Mouse (Mus musculus) liver, embryonic 14.5 days (tissue): ENCODE measurements around the gene Rbl2. TPM values are rescaled to one million over a fixed set of nuclear protein-coding genes. Genes with fewer than 3 reads are reported as not detected.

ENCODE experiments used
- ATAC-seq: fragments of 200-750 bp; cut with Nextera tagmentation; 2 replicates; pipeline ENCODE4 v1.8.0; 2017; ENCODE audit warnings: moderate number of reproducible peaks, mild to moderate bottlenecking, moderate library complexity; ENCODE audit not compliant: insufficient read depth
- DNase-seq, 3 experiments: peaks; one replicate each; pipeline ENCODE4 v3.0.0-alpha.2; 2012 to 2013; ENCODE audit warnings: low read depth in 3 of 3, low spot score in 3 of 3
- H3K27ac ChIP-seq: fragments of 300-500 bp; sonication (generic); 2 replicates; pipeline ENCODE4 v1.5.1; 2014; ENCODE audit warnings: moderate library complexity, mild to moderate bottlenecking, control low read depth, inconsistent platforms
- H3K27me3 ChIP-seq: fragments of 300-500 bp; sonication (generic); 2 replicates; pipeline ENCODE4 v1.6.1; 2014; ENCODE audit warnings: mild to moderate bottlenecking, low read length, moderate library complexity; ENCODE audit not compliant: control insufficient read depth, insufficient read depth
- H3K36me3 ChIP-seq: fragments of 300-500 bp; sonication (generic); replicated peaks from 2 replicates; pipeline ENCODE4 v1.6.1; 2014; ENCODE audit warnings: low read depth; ENCODE audit not compliant: control insufficient read depth, insufficient read depth
- H3K4me1 ChIP-seq, 2 experiments: fragments of 200-500 bp in 1 of 2; fragments of 300-500 bp in 1 of 2; sonication (generic) in 1 of 2; replicated peaks; 2 replicates each; pipeline ENCODE4 v1.6.1; 2012 to 2014; ENCODE audit warnings: antibody characterized with exemption in 1 of 2, inconsistent platforms in 1 of 2, low read length in 1 of 2; ENCODE audit not compliant: control insufficient read depth in 2 of 2, insufficient read depth in 2 of 2
- H3K4me2 ChIP-seq: fragments of 300-500 bp; sonication (generic); 2 replicates; pipeline ENCODE4 v1.6.1; 2014; ENCODE audit warnings: low read depth, mild to moderate bottlenecking, control low read depth, moderate library complexity
- H3K4me3 ChIP-seq, 2 experiments: fragments of 200-500 bp in 1 of 2; fragments of 300-500 bp in 1 of 2; sonication (generic) in 1 of 2; 2 replicates each; pipeline ENCODE4 v1.5.1; 2012 to 2014; ENCODE audit warnings: low read depth in 2 of 2, low read length in 2 of 2, mild to moderate bottlenecking in 2 of 2, control low read depth in 1 of 2, inconsistent platforms in 1 of 2, moderate library complexity in 1 of 2; ENCODE audit not compliant: insufficient read depth in 1 of 2
- H3K9ac ChIP-seq: fragments of 300-500 bp; sonication (generic); replicated peaks from 2 replicates; pipeline ENCODE4 v1.6.1; 2014; ENCODE audit warnings: mild to moderate bottlenecking, control low read depth, moderate library complexity
- H3K9me3 ChIP-seq: fragments of 300-500 bp; sonication (generic); 2 replicates; pipeline ENCODE4 v1.6.1; 2016; ENCODE audit warnings: low read length, mixed read lengths; ENCODE audit not compliant: control insufficient read depth
- CTCF ChIP-seq: IDR thresholded peaks from 2 replicates; pipeline ENCODE4 v1.5.1; 2016; ENCODE audit warnings: antibody characterized with exemption, low read depth, control low read depth
- EP300 ChIP-seq: IDR thresholded peaks from 2 replicates; pipeline ENCODE4 v1.6.1; 2016; ENCODE audit warnings: antibody characterized with exemption, low read depth
- WGBS: fragments of 180-500 bp; shearing (Covaris S2); extraction: QIAGEN DNeasy Blood & Tissue Kit; methylation state at CpG from one replicate; pipeline ENCODE4 v1.1.7; 2014; ENCODE audit not compliant: insufficient replicate concordance; 5-methylcytosine and 5-hydroxymethylcytosine counted together
- polyA plus RNA-seq, 2 experiments: library from polyadenylated mRNA; depleted of rRNA in 1 of 2; stranded (reverse) in 1 of 2; unstranded in 1 of 2; fragments of >200 nt; fragmentation: Nextera tagmentation in 1 of 2; extraction: Ambion mirVana in 1 of 2; gene quantifications; 2 replicates each; pipeline versions ENCODE4 v1.2.1 to v1.2.3; 2012 to 2014

Rbl2 gene
- polyA plus RNA-seq, 2 experiments = 4.5 to 4.9 TPM

- 78% methylated on average over 2 of the region's 2 CpGs for WGBS
Observed at GRCm38 (mm10) chr8:91089601-91090000, 19.7 kb downstream of the Rbl2 start.

GRCm38 (mm10) chr8:91094135-91094534 lies 24.3 kb downstream of the Rbl2 start:
- WGBS = 75% methylated on average over 5 of the region's 5 CpGs
- H3K36me3 ChIP-seq = peaks cover 11% of the 10 kb centered on the region

More at GRCm38 (mm10) chr8:91089601-91090000, 19.7 kb downstream of the Rbl2 start:
- no peaks in the 10 kb centered on the region; the same call in 1 of the 2 replicates for H3K36me3 ChIP-seq
- no peaks in the 10 kb centered on the region for H3K4me1 ChIP-seq
- DNase-seq (no peak), ATAC-seq (no peak)
- no peak overlapping the region for H3K4me2 ChIP-seq
- H3K27ac ChIP-seq = no peak overlapping the region
- TF ChIP-seq EP300 (no peak), CTCF (no peak)
- no peaks in the 10 kb centered on the region for H3K27me3 ChIP-seq
- no peaks in the 10 kb centered on the region for H3K9me3 ChIP-seq
- no peak overlapping the region for H3K9ac ChIP-seq
- no peak overlapping the region for H3K4me3 ChIP-seq

GRCm38 (mm10) chr8:91098106-91098505 lies 28.2 kb downstream of the Rbl2 start:
- H3K36me3 ChIP-seq = peaks cover 14% of the 10 kb centered on the region
- no peak overlapping the region for H3K9ac ChIP-seq
- TF ChIP-seq EP300 = no peak
- TF ChIP-seq CTCF = no peak
- no peaks in the 10 kb centered on the region for H3K4me1 ChIP-seq
- H3K9me3 ChIP-seq = no peaks in the 10 kb centered on the region
- H3K27ac ChIP-seq = no peak overlapping the region
- ATAC-seq (no peak), DNase-seq (no peak)
- 78% methylated on average over 6 of the region's 6 CpGs for WGBS
- H3K4me2 ChIP-seq = no peak overlapping the region
- H3K4me3 ChIP-seq = no peak overlapping the region
- H3K27me3 ChIP-seq = no peaks in the 10 kb centered on the region

More at GRCm38 (mm10) chr8:91094135-91094534, 24.3 kb downstream of the Rbl2 start:
- TF ChIP-seq EP300 (no peak), CTCF (no peak)
- H3K27ac ChIP-seq = no peak overlapping the region
- no peaks in the 10 kb centered on the region for H3K9me3 ChIP-seq
- no peak overlapping the region for H3K9ac ChIP-seq
- no peak for ATAC-seq
- H3K4me2 ChIP-seq = no peak overlapping the region
- no peaks in the 10 kb centered on the region for H3K4me1 ChIP-seq
- no peaks in the 10 kb centered on the region for H3K27me3 ChIP-seq
- no peak overlapping the region for H3K4me3 ChIP-seq
- no peak for DNase-seq

- ATAC-seq (no peak), DNase-seq (no peak)
- Histone ChIP-seq H3K4me2 (no peak overlapping the region), H3K36me3 (peaks cover 3% of the 10 kb centered on the region; the same call in 1 of the 2 replicates), H3K27ac (no peak overlapping the region), H3K9me3 (no peaks in the 10 kb centered on the region), H3K9ac (no peak overlapping the region), H3K4me1 (no peaks in the 10 kb centered on the region), H3K4me3 (no peak overlapping the region), H3K27me3 (no peaks in the 10 kb centered on the region)
- WGBS = 82% methylated on average over 12 of the region's 12 CpGs
- TF ChIP-seq CTCF = no peak
- TF ChIP-seq EP300 = no peak
Observed at GRCm38 (mm10) chr8:91106271-91106670, 36.4 kb downstream of the Rbl2 start.

GRCm38 (mm10) chr8:91111868-91112477 lies 42.1 kb downstream of the Rbl2 start:
- H3K4me2 ChIP-seq = no peak overlapping the region
- 48% methylated on average over 5 of the region's 5 CpGs for WGBS
- H3K36me3 ChIP-seq = no peaks in the 10 kb centered on the region; the same call in 1 of the 2 replicates
- TF ChIP-seq EP300 (no peak), CTCF (no peak)
- no peaks in the 10 kb centered on the region for H3K9me3 ChIP-seq
- H3K27me3 ChIP-seq = no peaks in the 10 kb centered on the region
- ATAC-seq (no peak), DNase-seq (no peak)
- H3K4me1 ChIP-seq = no peaks in the 10 kb centered on the region
- no peak overlapping the region for H3K9ac ChIP-seq
- no peak overlapping the region for H3K4me3 ChIP-seq
- H3K27ac ChIP-seq = no peak overlapping the region
